Mouse (Mus musculus): ENCODE results near the gene Bcl2l12. TPM values are rescaled to one million over a fixed set of nuclear protein-coding genes. Genes with fewer than 3 reads are reported as not detected.

Gene Bcl2l12
- total RNA-seq, 1 experiment from 2014 or later = 16.1 TPM

DNA sequence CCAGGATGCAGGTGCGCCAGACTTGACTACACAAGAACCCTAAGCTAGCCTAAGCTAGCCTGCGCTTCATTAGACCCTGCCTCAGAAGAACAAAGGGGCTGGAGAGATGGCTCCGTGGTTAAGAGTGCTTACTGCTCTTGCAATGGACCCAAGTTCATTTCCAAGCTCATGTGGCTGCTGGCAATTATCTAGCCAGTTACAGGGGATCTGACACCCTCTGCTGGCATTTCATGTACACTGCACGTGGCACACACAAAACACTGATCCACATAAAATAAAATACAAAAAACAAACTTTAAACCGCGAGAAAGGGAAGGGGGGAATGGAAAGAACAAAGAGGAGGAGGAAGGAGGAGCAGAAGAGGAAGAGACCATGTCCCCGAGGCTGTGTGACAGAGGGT is 40.3 kb downstream of the Bcl2l12 start:
- peak; percentile 74 for DNase-seq

DNA sequence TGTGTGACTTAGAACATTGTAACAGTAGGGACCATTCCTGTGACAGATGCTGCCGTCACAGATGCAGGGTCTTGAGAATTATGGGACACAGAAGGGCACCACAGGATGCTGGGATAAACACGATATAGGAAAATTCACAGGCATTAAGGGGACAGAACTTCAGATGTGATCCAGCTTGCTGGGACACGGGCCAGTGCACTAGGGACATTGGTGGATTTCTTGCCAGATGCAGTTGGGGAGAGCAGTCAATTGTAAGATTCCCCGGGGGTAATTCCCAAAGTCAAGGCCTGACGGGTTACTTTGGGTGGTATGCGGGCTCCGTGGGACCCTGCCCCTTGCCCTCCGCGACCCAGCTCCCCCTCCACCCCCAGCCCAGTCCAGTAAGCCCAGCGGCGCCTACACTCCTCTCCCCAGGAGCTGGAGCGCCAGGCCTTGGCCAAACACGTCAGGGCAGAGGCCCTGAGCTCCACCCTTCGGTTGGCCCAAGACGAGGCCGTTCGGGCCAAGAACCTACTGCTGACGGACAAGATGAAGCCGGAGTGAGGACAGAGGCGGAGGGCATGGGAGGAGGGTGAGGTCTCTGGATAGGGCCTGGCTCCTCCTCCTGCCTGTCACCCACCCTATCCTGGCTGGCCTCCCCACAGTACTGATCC is 41.2 kb downstream of the Bcl2l12 start:
- peak; percentile 41 for DNase-seq

DNA sequence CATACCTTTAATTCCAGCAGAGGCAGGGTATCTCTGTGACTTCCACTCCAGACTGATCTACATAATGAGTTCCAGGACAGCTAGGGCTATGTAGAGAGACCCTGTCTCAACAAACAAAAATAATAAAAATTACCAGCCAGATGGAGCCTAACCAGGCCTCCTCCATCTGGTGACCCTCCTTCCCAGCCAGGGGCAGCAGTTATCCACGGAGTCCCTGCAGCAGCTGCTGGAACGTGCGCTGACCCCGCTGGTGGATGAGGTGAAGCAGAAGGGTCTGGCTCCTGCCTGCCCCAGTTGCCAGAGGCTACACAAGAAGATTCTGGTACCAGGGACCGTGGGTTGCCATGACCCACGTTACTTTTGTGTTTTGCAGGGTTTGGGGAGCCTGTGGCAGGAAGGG is 42.2 kb downstream of the Bcl2l12 start:
- DNase-seq = no peak

DNA sequence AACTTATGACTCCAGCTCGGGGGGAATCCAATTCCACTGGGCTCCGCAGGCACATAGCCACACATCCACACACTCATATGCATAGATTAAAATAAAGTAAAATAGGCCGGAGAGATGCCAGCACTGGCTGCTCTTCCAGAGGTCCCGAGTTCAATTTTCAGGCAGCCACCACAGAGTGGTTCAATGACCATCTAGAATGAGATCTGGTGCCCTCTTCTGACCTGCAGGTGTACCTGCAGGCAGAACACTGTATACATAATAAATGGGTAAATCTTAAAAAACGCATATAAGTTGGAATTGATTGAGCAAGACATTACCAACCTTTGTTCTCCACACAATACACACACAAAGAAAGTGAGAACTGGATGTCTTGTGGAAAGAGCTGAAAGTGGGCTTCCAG is 42.9 kb downstream of the Bcl2l12 start:
- no peak for DNase-seq

DNA sequence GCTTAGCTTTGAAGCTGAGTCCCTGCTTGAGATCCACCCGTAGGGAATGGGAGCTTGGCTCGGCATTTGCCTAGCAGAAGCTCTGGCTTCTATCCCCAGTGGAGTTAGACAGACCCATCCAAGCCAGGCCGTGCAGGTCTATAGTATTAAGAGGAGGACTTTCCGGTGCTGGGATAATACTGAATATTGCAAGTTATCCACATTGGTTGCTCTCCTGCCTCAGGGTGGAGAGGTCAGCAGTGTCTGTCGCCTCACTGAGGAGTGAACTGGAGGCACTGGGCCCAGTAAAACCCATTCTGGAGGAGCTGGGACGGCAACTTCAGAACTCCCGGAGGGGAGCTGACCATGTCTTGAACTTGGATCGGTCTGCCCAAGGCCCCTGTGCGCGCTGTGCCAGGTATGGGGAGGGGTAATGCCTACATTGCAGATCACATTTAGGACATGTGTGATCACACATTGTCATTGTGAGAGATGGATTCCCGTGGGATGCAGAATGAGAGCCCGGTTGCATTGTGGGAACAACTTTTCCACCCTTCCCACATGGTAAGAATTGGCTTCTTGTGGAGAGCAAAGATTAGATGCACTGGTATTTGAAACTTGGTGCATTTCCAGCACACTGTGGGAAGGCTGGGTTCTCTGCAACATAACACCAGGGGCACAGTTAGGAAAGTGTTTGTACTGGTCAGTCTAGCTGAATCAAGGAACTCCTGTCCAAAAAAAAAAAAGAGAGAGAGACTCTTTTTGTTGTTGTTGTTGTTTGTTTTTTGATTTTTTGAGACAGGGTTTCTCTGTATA is 44.2 kb downstream of the Bcl2l12 start:
- DNase-seq = no peak

DNA sequence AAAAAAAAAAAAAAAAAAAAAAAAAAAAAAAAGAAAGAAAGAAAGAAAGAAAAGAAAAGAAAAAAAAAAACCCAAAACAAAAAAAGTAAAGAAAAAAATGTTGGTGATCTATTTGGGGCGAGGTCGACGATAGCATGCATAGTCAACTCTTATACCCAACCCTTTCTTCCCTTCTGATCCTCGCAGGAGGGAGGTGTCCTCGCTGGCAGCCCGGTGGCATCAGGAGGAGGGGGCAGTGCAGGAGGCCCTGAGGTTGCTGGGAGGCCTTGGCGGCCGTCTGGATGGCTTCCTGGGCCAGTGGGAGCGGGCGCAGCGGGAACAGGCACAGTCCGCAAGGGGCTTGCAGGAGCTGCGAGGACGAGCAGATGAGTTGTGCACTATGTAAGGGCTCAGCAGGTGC is 45.0 kb downstream of the Bcl2l12 start:
- DNase-seq = no peak

DNA sequence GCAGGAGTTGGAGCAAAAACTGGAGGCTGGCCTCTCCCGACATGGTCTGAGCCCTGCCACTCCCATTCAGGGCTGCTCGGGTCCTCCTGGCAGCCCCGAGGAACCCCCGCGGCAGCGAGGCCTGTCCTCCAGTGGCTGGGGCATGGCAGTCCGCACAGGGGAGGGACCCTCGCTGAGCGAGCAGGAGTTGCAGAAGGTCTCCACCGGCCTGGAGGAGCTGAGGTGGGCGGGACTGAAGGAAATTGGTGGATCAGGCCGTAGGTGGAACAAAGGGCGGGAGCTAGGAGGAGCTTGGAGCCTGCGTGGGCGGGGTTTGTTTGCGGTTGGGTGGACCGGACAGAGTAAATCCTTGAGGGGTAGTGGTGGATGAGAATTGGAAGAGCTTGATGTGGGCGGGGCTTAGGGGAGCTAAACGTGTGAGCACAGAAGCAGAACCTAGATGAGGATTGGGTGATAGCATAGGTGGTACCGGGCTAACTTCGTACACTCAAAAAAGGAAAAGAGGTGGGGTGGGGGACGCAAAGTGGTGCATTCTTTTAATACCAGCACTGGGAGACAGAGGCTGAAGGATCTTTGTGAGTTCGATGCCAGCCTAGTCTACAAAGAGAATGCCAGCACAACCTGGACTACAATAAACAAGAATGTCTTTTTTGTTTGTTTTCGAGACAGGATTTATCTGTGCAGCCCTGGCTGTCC is 45.8 kb downstream of the Bcl2l12 start:
- DNase-seq = peak; percentile 95

DNA sequence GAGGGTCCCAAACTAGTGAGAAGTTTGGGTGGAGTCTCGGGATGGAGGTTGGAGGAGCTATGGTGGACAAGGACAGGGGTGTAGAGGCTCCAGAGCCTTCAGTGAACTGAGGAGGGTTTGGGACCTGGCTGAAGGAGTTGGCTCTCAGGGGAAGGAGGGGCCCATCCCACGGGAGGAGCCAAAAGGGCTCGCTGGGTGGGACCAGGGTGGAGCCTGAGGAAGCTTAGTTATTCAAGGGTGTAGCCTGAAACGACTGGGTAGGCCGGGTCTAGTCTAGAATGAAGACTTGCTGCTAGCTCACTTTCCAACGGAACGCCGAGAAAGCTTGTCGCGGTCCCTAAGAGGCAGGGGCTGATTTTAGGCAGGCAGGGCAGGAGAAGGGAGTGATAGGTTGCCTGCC is 46.6 kb downstream of the Bcl2l12 start:
- peak; percentile 89 for DNase-seq

DNA sequence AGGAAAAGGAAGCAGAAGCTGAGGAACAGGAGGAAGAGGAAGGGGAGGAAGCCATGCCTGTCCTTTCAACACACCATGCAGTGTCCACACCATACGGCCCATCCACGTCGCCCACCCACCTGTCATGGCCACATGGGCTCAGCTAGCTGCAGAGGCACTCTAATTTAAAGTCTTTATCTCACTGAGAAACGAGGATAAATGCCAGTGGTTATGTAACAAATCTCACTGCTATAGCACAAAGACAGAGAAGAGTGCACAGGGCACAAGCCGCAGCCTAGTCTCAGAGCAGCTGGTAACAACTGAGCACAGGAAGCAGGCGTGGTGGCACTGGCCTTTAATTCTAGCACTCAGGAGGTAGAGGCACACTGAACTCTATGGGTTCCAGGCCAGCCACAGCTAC is 48.6 kb downstream of the Bcl2l12 start:
- no peak for DNase-seq

DNA sequence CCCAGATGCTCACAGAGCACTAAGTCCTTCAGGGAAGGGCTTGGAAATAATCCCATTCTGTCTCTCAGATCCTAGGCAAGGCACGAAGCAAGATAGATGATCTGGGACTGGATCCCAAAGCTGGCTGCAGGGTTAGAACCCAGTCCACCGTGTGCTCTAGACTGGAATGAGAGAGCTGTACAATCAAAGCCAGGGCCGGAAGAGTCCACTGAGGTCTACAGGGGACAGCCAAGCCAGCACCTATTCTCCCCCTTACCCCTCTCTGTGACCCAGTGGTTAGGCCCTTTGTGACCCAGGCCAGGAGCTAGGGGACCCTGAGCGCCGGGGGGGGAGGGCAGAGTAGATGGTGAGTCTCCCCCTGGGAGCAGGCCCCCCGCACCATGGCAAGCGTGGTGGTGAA is 55.6 kb downstream of the Bcl2l12 start, which contains the start of gene Tsks:
Tsks (plus strand) TSS at position 301 of the 400 bp plus-strand sequence.
- no peak for DNase-seq

Small RNAs within 50 kb of the gene (microRNA-seq; reads per million reads assigned to microRNA genes)
- gene Mir7054 = 0.85 to 2.3 reads per million in 2 experiments

Other genes with a start within 250 kb of the Bcl2l12 start
- gene Zfp473, start 247.7 kb downstream of the Bcl2l12 start, total RNA-seq (2021) = 0.79 and 1.3 TPM in 2 replicates
- 45.7 and 59.1 TPM in 2 replicates for gene Nup62, start 182.6 kb downstream of the Bcl2l12 start, total RNA-seq (2021)
- gene Il4i1, start 182.3 kb downstream of the Bcl2l12 start, total RNA-seq (2021) = 2.0 and 13.8 TPM in 2 replicates
- gene Atf5, start 182.1 kb downstream of the Bcl2l12 start, total RNA-seq (2021) = 147 and 165 TPM in 2 replicates
- 90.6 and 104 TPM in 2 replicates for gene Akt1s1, start 149.7 kb downstream of the Bcl2l12 start, total RNA-seq (2021)
- 58.8 and 66.1 TPM in 2 replicates for gene Tbc1d17, start 149.6 kb downstream of the Bcl2l12 start, total RNA-seq (2021)
- 35.2 and 45.1 TPM in 2 replicates for gene Pnkp, start 141.6 kb downstream of the Bcl2l12 start, total RNA-seq (2021)
- gene Ptov1, start 128.9 kb downstream of the Bcl2l12 start, total RNA-seq (2021) = 239 and 241 TPM in 2 replicates
- 75.3 and 87.2 TPM in 2 replicates for gene Med25, start 106.0 kb downstream of the Bcl2l12 start, total RNA-seq (2021)
- 23.5 and 24.8 TPM in 2 replicates for gene Fuz, start 102.6 kb downstream of the Bcl2l12 start, total RNA-seq (2021)
- gene Ap2a1, start 69.2 kb downstream of the Bcl2l12 start, total RNA-seq (2021) = 81.2 and 83.2 TPM in 2 replicates
- gene Tsks, start 55.5 kb downstream of the Bcl2l12 start, total RNA-seq (2021) = not detected in 2 replicates
- 9.6 and 12.4 TPM in 2 replicates for gene Cpt1c, start 23.9 kb downstream of the Bcl2l12 start, total RNA-seq (2021)
- gene Prmt1, start 12.1 kb downstream of the Bcl2l12 start, total RNA-seq (2021) = 224 and 250 TPM in 2 replicates
- gene Irf3, start 1.1 kb downstream of the Bcl2l12 start, total RNA-seq (2021) = 95.1 and 108 TPM in 2 replicates
- 76.3 and 77.2 TPM in 2 replicates for gene Scaf1, start 17.7 kb upstream of the Bcl2l12 start, total RNA-seq (2021)
- gene Rras, start 19.2 kb upstream of the Bcl2l12 start, total RNA-seq (2021) = 60.3 and 63.4 TPM in 2 replicates
- gene Prr12, start 54.2 kb upstream of the Bcl2l12 start, total RNA-seq (2021) = 42.6 and 44.6 TPM in 2 replicates
- gene Nosip, start 63.7 kb upstream of the Bcl2l12 start, total RNA-seq (2021) = 41.6 and 47.5 TPM in 2 replicates
- gene Prrg2, start 64.0 kb upstream of the Bcl2l12 start, total RNA-seq (2021) = 16.0 and 16.3 TPM in 2 replicates
- 38.2 and 39.1 TPM in 2 replicates for gene Rcn3, start 93.5 kb upstream of the Bcl2l12 start, total RNA-seq (2021)
- 138 and 152 TPM in 2 replicates for gene Fcgrt, start 105.1 kb upstream of the Bcl2l12 start, total RNA-seq (2021)
- 1,189 and 1,386 TPM in 2 replicates for gene Rps11, start 125.7 kb upstream of the Bcl2l12 start, total RNA-seq (2021)
- 1,693 and 2,079 TPM in 2 replicates for gene Rpl13a, start 130.0 kb upstream of the Bcl2l12 start, total RNA-seq (2021)
- not detected in 2 replicates for gene Gm45713, start 137.5 kb upstream of the Bcl2l12 start, total RNA-seq (2021)
- 13.3 and 25.0 TPM in 2 replicates for gene Flt3l, start 137.7 kb upstream of the Bcl2l12 start, total RNA-seq (2021)
- 55.6 and 58.5 TPM in 2 replicates for gene Pih1d1, start 155.6 kb upstream of the Bcl2l12 start, total RNA-seq (2021)
- 59.8 and 59.9 TPM in 2 replicates for gene Aldh16a1, start 155.9 kb upstream of the Bcl2l12 start, total RNA-seq (2021)
- gene Slc17a7, start 165.2 kb upstream of the Bcl2l12 start, total RNA-seq (2021) = 0.22 and 0.79 TPM in 2 replicates
- gene Gfy, start 180.9 kb upstream of the Bcl2l12 start, total RNA-seq (2021) = not detected in 2 replicates
- gene Pth2, start 182.3 kb upstream of the Bcl2l12 start, total RNA-seq (2021) = not detected in 2 replicates
- 0.22 and 0.23 TPM in 2 replicates for gene Ccdc155, start 206.2 kb upstream of the Bcl2l12 start, total RNA-seq (2021)
- gene Dkkl1, start 213.4 kb upstream of the Bcl2l12 start, total RNA-seq (2021) = 0.98 TPM in 1 of 2 replicates, not detected in the other
- gene Tead2, start 217.0 kb upstream of the Bcl2l12 start, total RNA-seq (2021) = 17.8 and 19.2 TPM in 2 replicates
- gene Cd37, start 240.4 kb upstream of the Bcl2l12 start, total RNA-seq (2021) = 7.3 and 40.7 TPM in 2 replicates
- not detected in 2 replicates for gene Slc6a16, start 242.4 kb upstream of the Bcl2l12 start, total RNA-seq (2021)

Data from adrenal gland, postnatal 14 days (tissue).